Mouse (Mus musculus) CH12.LX (cell line): ENCODE measurements at regions not wholly inside any gene's neighbourhood (a gene's known extent, or its start where the extent isn't known, plus 50 kb on each side); places are given as distances from the start of the nearest gene placed in this dataset.
"Not testable (repeated sequence)": the region's sequence is repeated elsewhere in the genome, so short reads cannot be mapped to it uniquely, and the experiment has no call there.

Experiments
- DNase-seq: peaks from one replicate; pipeline ENCODE4 v3.0.0-alpha.2; 2013; ENCODE audit errors: extremely low read depth
- H3K27ac ChIP-seq: 2 replicates; pipeline ENCODE4 v1.5.1; 2012; ENCODE audit warnings: low read depth, mild to moderate bottlenecking, control low read depth, moderate library complexity; ENCODE audit not compliant: insufficient read depth
- H3K27me3 ChIP-seq: replicated peaks from 2 replicates; pipeline ENCODE3; 2012; ENCODE audit warnings: inconsistent platforms
- H3K36me3 ChIP-seq, 2 experiments: replicated peaks in 1 of 2; 2 replicates each; pipeline versions ENCODE3 to v1.6.1; 2012; ENCODE audit warnings: inconsistent platforms in 1 of 2, low read length in 1 of 2, mild to moderate bottlenecking in 1 of 2, mixed read lengths in 1 of 2, moderate library complexity in 1 of 2; ENCODE audit not compliant: control insufficient read depth in 1 of 2, insufficient read depth in 1 of 2
- H3K4me1 ChIP-seq, 2 experiments: 2 replicates each; pipeline ENCODE4 v1.6.1; 2012; ENCODE audit warnings: inconsistent platforms in 1 of 2, moderate library complexity in 1 of 2; ENCODE audit not compliant: insufficient read depth in 2 of 2, control insufficient read depth in 1 of 2
- H3K4me2 ChIP-seq: 2 replicates; pipeline ENCODE4 v1.6.1; 2012; ENCODE audit warnings: low read depth, mild to moderate bottlenecking, control low read depth; ENCODE audit not compliant: poor library complexity, insufficient read depth, severe bottlenecking
- H3K4me3 ChIP-seq, 3 experiments: fragments of 150-350 bp in 1 of 3; sonication (generic) in 1 of 3; replicated peaks in 1 of 3; 2 replicates each; pipeline versions ENCODE3 to v1.5.1; 2011 to 2012; ENCODE audit warnings: low read depth in 2 of 3, low read length in 2 of 3, mild to moderate bottlenecking in 2 of 3, moderate library complexity in 2 of 3, control low read depth in 1 of 3, improper control_type of control experiment in 1 of 3, inconsistent platforms in 1 of 3, mixed read lengths in 1 of 3; ENCODE audit not compliant: poor library complexity in 1 of 3
- H3K79me2 ChIP-seq: replicated peaks from 2 replicates; pipeline ENCODE4 v1.6.1; 2012; ENCODE audit warnings: mild to moderate bottlenecking, moderate library complexity; ENCODE audit not compliant: control insufficient read depth, poor library complexity, insufficient read depth, severe bottlenecking; ENCODE audit errors: extremely low read depth
- H3K9ac ChIP-seq: 2 replicates; pipeline ENCODE4 v1.6.1; 2012; ENCODE audit warnings: low read depth, mild to moderate bottlenecking, control low read depth, moderate library complexity; ENCODE audit not compliant: insufficient read depth
- H3K9me3 ChIP-seq: replicated peaks from 2 replicates; pipeline ENCODE3; 2012; ENCODE audit warnings: low read length, inconsistent platforms, mixed read lengths
- CTCF ChIP-seq, 2 experiments: IDR thresholded peaks in 1 of 2; conservative IDR thresholded peaks in 1 of 2; 2 replicates each; pipeline ENCODE4 v1.5.1; 2011 to 2012; ENCODE audit warnings: low read depth in 2 of 2, low read length in 2 of 2, improper control_type of control experiment in 1 of 2, inconsistent platforms in 1 of 2, mild to moderate bottlenecking in 1 of 2, moderate library complexity in 1 of 2
- HCFC1 ChIP-seq: IDR thresholded peaks from 2 replicates; pipeline ENCODE4 v1.6.1; 2012; ENCODE audit warnings: low read depth, mild to moderate bottlenecking, inconsistent platforms, low read length, improper control_type of control experiment
- JUN ChIP-seq: IDR thresholded peaks from 2 replicates; pipeline ENCODE4 v1.6.1; 2011; ENCODE audit warnings: low read depth, mild to moderate bottlenecking, low read length, improper control_type of control experiment, moderate library complexity; ENCODE audit not compliant: insufficient read depth
- MAZ ChIP-seq: IDR thresholded peaks from 2 replicates; pipeline ENCODE4 v1.6.1; 2012; ENCODE audit warnings: low read depth, mild to moderate bottlenecking, inconsistent platforms, low read length, improper control_type of control experiment, moderate library complexity
- MEF2A ChIP-seq: IDR thresholded peaks from 2 replicates; pipeline ENCODE4 v1.6.1; 2014; ENCODE audit warnings: low read depth, mild to moderate bottlenecking, inconsistent platforms, low read length, improper control_type of control experiment, borderline replicate concordance
- SMC3 ChIP-seq: IDR thresholded peaks from 2 replicates; pipeline ENCODE4 v1.6.1; 2011; ENCODE audit warnings: low read depth, low read length, improper control_type of control experiment
- TBP ChIP-seq: conservative IDR thresholded peaks from 2 replicates; pipeline ENCODE4 v1.6.1; 2011; ENCODE audit warnings: low read depth, low read length, improper control_type of control experiment
- dilution Hi-C: fragments of 300-500 bp; cut with MboI; formaldehyde crosslinking; loops from 2 replicates; pipeline ENCODE4 v1.14.3; 2020; ENCODE audit warnings: low sequenced_read_pairs; ENCODE audit not compliant: extremely low pct_unique_long_range_greater_than_20kb, extremely low pct_ligation_motif_present
- in situ Hi-C: fragments of 300-500 bp; cut with MboI; formaldehyde crosslinking; loops from 3 replicates; pipeline ENCODE4 v1.14.3; 2019; ENCODE audit warnings: low sequenced_read_pairs, low pct_ligation_motif_present, low pct_unique_long_range_greater_than_20kb, mixed read lengths

- Histone ChIP-seq H3K27ac (no peak overlapping the region), H3K79me2 (no peaks in the 10 kb centered on the region), H3K9me3 (peaks cover 28% of the 10 kb centered on the region), H3K4me3 (no peak overlapping the region), H3K4me2 (no peak overlapping the region), H3K27me3 (no peaks in the 10 kb centered on the region), H3K4me1 (no peaks in the 10 kb centered on the region), H3K36me3 (no peaks in the 10 kb centered on the region), H3K9ac (no peak overlapping the region)
- dilution Hi-C loops = no loop called here
- in situ Hi-C loops = no loop called here
- DNase-seq = peak; percentile 1
- TF ChIP-seq CTCF (conservative IDR thresholded peaks at IDR 0.05 in 1 of 2, IDR thresholded peaks at IDR 0.05 in 1 of 2; ENCODE audit: low read depth in 2 of 2, low read length in 2 of 2) (peak in 1 of 2 experiments; percentile 11; a peak in 1 of 4 replicates), MAZ (no peak)
Measured at GRCm38 (mm10) chr5:14389184-14389890, 125.4 kb upstream of the Pclo start.

GRCm38 (mm10) chr5:14391793-14392192 is 122.9 kb upstream of the Pclo start:
- DNase-seq = no peak
- H3K27ac ChIP-seq = no peak overlapping the region
- H3K9ac ChIP-seq = no peak overlapping the region
- H3K79me2 ChIP-seq = no peaks in the 10 kb centered on the region
- no peak overlapping the region for H3K4me2 ChIP-seq
- H3K36me3 ChIP-seq = no peaks in the 10 kb centered on the region
- H3K4me1 ChIP-seq = no peaks in the 10 kb centered on the region
- dilution Hi-C loops (no loop called here), in situ Hi-C loops (no loop called here)
- H3K4me3 ChIP-seq = no peak overlapping the region
- H3K9me3 ChIP-seq = peaks cover 22% of the 10 kb centered on the region
- no peak for TF ChIP-seq SMC3
- no peak for TF ChIP-seq MAZ
- no peak for TF ChIP-seq JUN
- no peak for TF ChIP-seq MEF2A
- TF ChIP-seq HCFC1 = no peak
- H3K27me3 ChIP-seq = no peaks in the 10 kb centered on the region

- dilution Hi-C loops, H3K4me3 ChIP-seq, H3K4me2 ChIP-seq, H3K27ac ChIP-seq, H3K36me3 ChIP-seq, in situ Hi-C loops, H3K4me1 ChIP-seq, DNase-seq, H3K27me3 ChIP-seq, H3K9ac ChIP-seq, H3K79me2 ChIP-seq, H3K9me3 ChIP-seq: not testable (repeated sequence)
Measured at GRCm38 (mm10) chr5:14403381-14403780, 111.3 kb upstream of the Pclo start.

- no peak for TF ChIP-seq TBP
- dilution Hi-C loops = no loop called here
- in situ Hi-C loops = no loop called here
- no peak overlapping the region for H3K4me3 ChIP-seq
- H3K27ac ChIP-seq = no peak overlapping the region
- no peaks in the 10 kb centered on the region for H3K9me3 ChIP-seq
- DNase-seq = no peak
- no peaks in the 10 kb centered on the region for H3K79me2 ChIP-seq
- H3K27me3 ChIP-seq = no peaks in the 10 kb centered on the region
- H3K4me2 ChIP-seq = no peak overlapping the region
- no peak overlapping the region for H3K9ac ChIP-seq
- no peaks in the 10 kb centered on the region for H3K36me3 ChIP-seq
- no peaks in the 10 kb centered on the region for H3K4me1 ChIP-seq
Measured at GRCm38 (mm10) chr5:14404344-14404743, 110.4 kb upstream of the Pclo start.
